Mouse (Mus musculus): ENCODE data around the gene Gfpt1. TPM values are rescaled to one million over a fixed set of nuclear protein-coding genes. Genes with fewer than 3 reads are reported as not detected.

Gene Gfpt1
- polyA plus RNA-seq, 1 experiment from 2014 or later: 25.9 TPM

- 80% methylated on average over 7 of the region's 7 CpGs for WGBS
- no peak overlapping the region for H3K4me2 ChIP-seq
- peaks cover 12% of the 10 kb centered on the region for H3K4me1 ChIP-seq (replicated peaks)
- ATAC-seq (ENCODE audit: insufficient number of reproducible peaks, insufficient read depth, low FRiP score, low TSS enrichment, low read depth): no peak
- H3K27me3 ChIP-seq: no peaks in the 10 kb centered on the region
- H3K4me3 ChIP-seq (replicated peaks): no peak overlapping the region
- no peak overlapping the region for H3K9ac ChIP-seq (replicated peaks)
- H3K36me3 ChIP-seq: no peaks in the 10 kb centered on the region
- no peaks in the 10 kb centered on the region for H3K9me3 ChIP-seq
- H3K27ac ChIP-seq: no peak overlapping the region
These were observed 79.3 kb downstream of the Gfpt1 start for GRCm38 (mm10) chr6:87121961-87122360.

GRCm38 (mm10) chr6:87123406-87123805, 80.8 kb downstream of the Gfpt1 start:
- 88% methylated on average over 6 of the region's 6 CpGs for WGBS
- no peak overlapping the region for H3K9ac ChIP-seq (replicated peaks)
- no peaks in the 10 kb centered on the region for H3K36me3 ChIP-seq
- H3K4me2 ChIP-seq: no peak overlapping the region
- peaks cover 21% of the 10 kb centered on the region for H3K4me1 ChIP-seq (replicated peaks)
- no peak overlapping the region for H3K27ac ChIP-seq
- no peak overlapping the region for H3K4me3 ChIP-seq (replicated peaks)
- no peak for ATAC-seq (ENCODE audit: insufficient number of reproducible peaks, insufficient read depth, low FRiP score, low TSS enrichment, low read depth)
- H3K9me3 ChIP-seq: no peaks in the 10 kb centered on the region
- H3K27me3 ChIP-seq: no peaks in the 10 kb centered on the region

- H3K9me3 ChIP-seq: no peaks in the 10 kb centered on the region
- 94% methylated on average over 4 of the region's 4 CpGs for WGBS
- no peak for ATAC-seq (ENCODE audit: insufficient number of reproducible peaks, insufficient read depth, low FRiP score, low TSS enrichment, low read depth)
- no peak overlapping the region for H3K4me3 ChIP-seq (replicated peaks)
- H3K4me1 ChIP-seq (replicated peaks): peaks cover 21% of the 10 kb centered on the region
- no peak overlapping the region for H3K9ac ChIP-seq (replicated peaks)
- no peaks in the 10 kb centered on the region for H3K36me3 ChIP-seq
- no peaks in the 10 kb centered on the region for H3K27me3 ChIP-seq
- H3K27ac ChIP-seq: no peak overlapping the region
- no peak overlapping the region for H3K4me2 ChIP-seq
These were observed 81.3 kb downstream of the Gfpt1 start for GRCm38 (mm10) chr6:87123973-87124372.

- no peaks in the 10 kb centered on the region for H3K27me3 ChIP-seq
- no peak overlapping the region for H3K9ac ChIP-seq (replicated peaks)
- H3K4me3 ChIP-seq (replicated peaks): no peak overlapping the region
- H3K4me1 ChIP-seq (replicated peaks): peaks cover 8% of the 10 kb centered on the region; the same call in 1 of the 2 replicates
- peaks cover 4% of the 10 kb centered on the region; the same call in 1 of the 2 replicates for H3K36me3 ChIP-seq
- ATAC-seq (ENCODE audit: insufficient number of reproducible peaks, insufficient read depth, low FRiP score, low TSS enrichment, low read depth): no peak
- H3K4me2 ChIP-seq: no peak overlapping the region
- no peaks in the 10 kb centered on the region for H3K9me3 ChIP-seq
- no peak overlapping the region for H3K27ac ChIP-seq
- 67% methylated on average over 8 of the region's 8 CpGs for WGBS
These were observed 84.6 kb downstream of the Gfpt1 start for GRCm38 (mm10) chr6:87127049-87127753.

GRCm38 (mm10) chr6:87129861-87130260, 87.2 kb downstream of the Gfpt1 start:
- peaks cover 8% of the 10 kb centered on the region; the same call in 1 of the 2 replicates for H3K4me1 ChIP-seq (replicated peaks)
- H3K9ac ChIP-seq (replicated peaks): no peak overlapping the region
- WGBS: 92% methylated on average over 8 of the region's 8 CpGs
- no peak overlapping the region for H3K27ac ChIP-seq
- H3K4me2 ChIP-seq: no peak overlapping the region
- H3K9me3 ChIP-seq: no peaks in the 10 kb centered on the region
- peaks cover 13% of the 10 kb centered on the region; the same call in 1 of the 2 replicates for H3K36me3 ChIP-seq
- no peak for ATAC-seq (ENCODE audit: insufficient number of reproducible peaks, insufficient read depth, low FRiP score, low TSS enrichment, low read depth)
- no peak overlapping the region for H3K4me3 ChIP-seq (replicated peaks)
- no peaks in the 10 kb centered on the region for H3K27me3 ChIP-seq

- Histone ChIP-seq H3K27ac (no peak overlapping the region), H3K36me3 (peaks cover 21% of the 10 kb centered on the region), H3K9ac (replicated peaks) (no peak overlapping the region), H3K9me3 (no peaks in the 10 kb centered on the region), H3K4me3 (replicated peaks) (no peak overlapping the region), H3K4me1 (replicated peaks) (peaks cover 8% of the 10 kb centered on the region; the same call in 1 of the 2 replicates), H3K4me2 (no peak overlapping the region), H3K27me3 (no peaks in the 10 kb centered on the region)
- no peak for ATAC-seq (ENCODE audit: insufficient number of reproducible peaks, insufficient read depth, low FRiP score, low TSS enrichment, low read depth)
- WGBS: 96% methylated on average over 7 of the region's 7 CpGs
These were observed 88.0 kb downstream of the Gfpt1 start for GRCm38 (mm10) chr6:87130628-87131027.

- no peak for ATAC-seq (ENCODE audit: insufficient number of reproducible peaks, insufficient read depth, low FRiP score, low TSS enrichment, low read depth)
- Histone ChIP-seq H3K4me3 (replicated peaks) (no peak overlapping the region), H3K4me1 (replicated peaks) (peaks cover 8% of the 10 kb centered on the region; the same call in 1 of the 2 replicates), H3K9ac (replicated peaks) (no peak overlapping the region), H3K36me3 (peaks cover 25% of the 10 kb centered on the region), H3K4me2 (no peak overlapping the region), H3K27me3 (no peaks in the 10 kb centered on the region), H3K27ac (no peak overlapping the region), H3K9me3 (no peaks in the 10 kb centered on the region)
- 74% methylated on average over 1 of the region's 1 CpGs for WGBS
These were observed 88.4 kb downstream of the Gfpt1 start for GRCm38 (mm10) chr6:87131078-87131477.

- Histone ChIP-seq H3K9ac (replicated peaks) (no peak overlapping the region), H3K27ac (no peak overlapping the region), H3K36me3 (peaks cover 39% of the 10 kb centered on the region), H3K4me1 (replicated peaks) (no peaks in the 10 kb centered on the region), H3K27me3 (no peaks in the 10 kb centered on the region), H3K9me3 (no peaks in the 10 kb centered on the region), H3K4me3 (replicated peaks) (no peak overlapping the region), H3K4me2 (no peak overlapping the region)
- no peak for ATAC-seq (ENCODE audit: insufficient number of reproducible peaks, insufficient read depth, low FRiP score, low TSS enrichment, low read depth)
- WGBS: 58% methylated on average over 3 of the region's 3 CpGs
These were observed 90.9 kb downstream of the Gfpt1 start for GRCm38 (mm10) chr6:87133520-87133919.

GRCm38 (mm10) chr6:87133966-87134546, 91.4 kb downstream of the Gfpt1 start:
- no peaks in the 10 kb centered on the region for H3K9me3 ChIP-seq
- no peak for ATAC-seq (ENCODE audit: insufficient number of reproducible peaks, insufficient read depth, low FRiP score, low TSS enrichment, low read depth)
- H3K4me2 ChIP-seq: no peak overlapping the region
- 0 out of 2 replicates have a peak overlapping the region, but pooled peaks have one; percentile 17 for H3K27ac ChIP-seq
- no peak overlapping the region for H3K4me3 ChIP-seq (replicated peaks)
- peaks cover 39% of the 10 kb centered on the region for H3K36me3 ChIP-seq
- no peaks in the 10 kb centered on the region for H3K27me3 ChIP-seq
- no peak overlapping the region for H3K9ac ChIP-seq (replicated peaks)
- H3K4me1 ChIP-seq (replicated peaks): no peaks in the 10 kb centered on the region
- 73% methylated on average over 12 of the region's 12 CpGs for WGBS

GRCm38 (mm10) chr6:87138479-87138878, 95.8 kb downstream of the Gfpt1 start:
- H3K9ac ChIP-seq (replicated peaks): no peak overlapping the region
- 93% methylated on average over 5 of the region's 5 CpGs for WGBS
- peaks cover 21% of the 10 kb centered on the region for H3K4me1 ChIP-seq (replicated peaks)
- H3K36me3 ChIP-seq: peaks cover 35% of the 10 kb centered on the region
- no peaks in the 10 kb centered on the region for H3K27me3 ChIP-seq
- H3K4me2 ChIP-seq: no peak overlapping the region
- no peak for ATAC-seq (ENCODE audit: insufficient number of reproducible peaks, insufficient read depth, low FRiP score, low TSS enrichment, low read depth)
- no peak overlapping the region for H3K27ac ChIP-seq
- H3K4me3 ChIP-seq (replicated peaks): no peak overlapping the region
- H3K9me3 ChIP-seq: no peaks in the 10 kb centered on the region

GRCm38 (mm10) chr6:87139796-87140553, 97.3 kb downstream of the Gfpt1 start:
- ATAC-seq (ENCODE audit: insufficient number of reproducible peaks, insufficient read depth, low FRiP score, low TSS enrichment, low read depth): no peak
- no peak overlapping the region for H3K4me2 ChIP-seq
- no peaks in the 10 kb centered on the region for H3K9me3 ChIP-seq
- 59% methylated on average over 12 of the region's 12 CpGs for WGBS
- peaks cover 27% of the 10 kb centered on the region for H3K4me1 ChIP-seq (replicated peaks)
- H3K27ac ChIP-seq: 0 out of 2 replicates have a peak overlapping the region, but pooled peaks have one; percentile 26
- peaks cover 25% of the 10 kb centered on the region for H3K36me3 ChIP-seq
- H3K27me3 ChIP-seq: no peaks in the 10 kb centered on the region
- H3K4me3 ChIP-seq (replicated peaks): no peak overlapping the region
- H3K9ac ChIP-seq (replicated peaks): no peak overlapping the region
